Mouse (Mus musculus): Measurements from ENCODE around the gene Cttnbp2nl. TPM values are rescaled to one million over a fixed set of nuclear protein-coding genes. Genes with fewer than 3 reads are reported as not detected.
A peak's percentile ranks its signal among the peaks of the same experiment; 100 is the strongest.

The Cttnbp2nl gene
- polyA plus RNA-seq, 1 experiment from 2014 or later, result 24.3 TPM

DNA sequence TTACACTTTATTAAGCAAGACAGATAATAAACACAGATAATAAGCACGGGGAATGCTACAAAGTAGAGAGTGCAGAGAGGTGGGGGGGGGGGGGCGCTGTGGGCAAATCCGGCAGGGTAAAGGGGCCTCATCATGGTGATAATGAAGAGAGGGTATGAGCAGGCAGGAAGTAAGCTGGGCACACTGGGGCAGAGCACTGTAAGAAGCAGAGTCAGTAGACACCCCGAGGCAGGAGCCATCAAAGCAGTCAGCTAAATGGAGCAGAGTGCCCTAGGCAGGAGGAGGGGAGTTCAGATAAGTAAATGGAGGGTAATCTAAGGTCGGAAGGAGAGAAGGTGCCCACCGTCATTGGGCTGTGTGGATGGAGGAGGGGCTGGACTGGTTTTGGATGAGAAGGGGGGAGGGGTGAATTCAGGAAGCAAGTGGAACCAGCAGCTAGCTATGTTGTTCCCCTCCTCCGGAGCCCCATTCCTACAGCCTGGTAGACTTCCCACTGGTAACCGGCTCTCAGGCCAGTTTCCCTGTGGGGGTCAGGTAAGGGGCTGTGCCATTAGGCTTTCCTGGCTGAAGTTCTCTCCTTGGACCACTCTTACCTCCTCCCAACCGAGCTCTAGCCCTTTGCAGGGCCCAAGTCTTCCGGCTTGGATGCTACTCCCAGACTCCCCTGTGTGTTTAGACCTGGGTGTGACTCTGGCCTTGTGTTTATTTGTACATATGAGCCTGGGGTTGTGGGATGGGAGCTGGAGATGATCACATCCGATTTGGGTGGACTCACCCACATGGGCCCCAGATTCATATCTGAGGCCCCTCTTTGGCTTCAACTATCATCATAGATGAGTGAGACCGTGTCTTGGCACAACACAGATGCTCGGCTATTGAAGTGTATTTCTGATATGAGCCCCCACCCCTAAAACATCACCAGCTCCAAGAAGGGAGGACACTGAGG is 89.3 kb downstream of the Cttnbp2nl start:
- Histone ChIP-seq H3K4me1 (ENCODE audit: control insufficient read depth, insufficient read depth, low read length) (peaks cover 7% of the 10 kb centered on the region; the same call in 1 of the 2 replicates), H3K4me3 (ENCODE audit: low read depth, low read length) (no peak overlapping the region), H3K4me2 (replicated peaks; ENCODE audit: low read depth, low read length) (no peak overlapping the region), H3K9me3 (ENCODE audit: control insufficient read depth, low read depth, low read length) (no peaks in the 10 kb centered on the region), H3K36me3 (ENCODE audit: control insufficient read depth, insufficient read depth, low read length) (no peaks in the 10 kb centered on the region), H3K27ac (ENCODE audit: low read length) (no peak overlapping the region), H3K27me3 (ENCODE audit: control insufficient read depth, insufficient read depth, low read length) (no peaks in the 10 kb centered on the region), H3K9ac (replicated peaks; ENCODE audit: low read depth, low read length) (no peak overlapping the region)
- no peak for ATAC-seq (ENCODE audit: insufficient number of reproducible peaks, insufficient read depth, low FRiP score, low read depth)
- WGBS, result 23% methylated on average over 13 of the region's 13 CpGs

DNA sequence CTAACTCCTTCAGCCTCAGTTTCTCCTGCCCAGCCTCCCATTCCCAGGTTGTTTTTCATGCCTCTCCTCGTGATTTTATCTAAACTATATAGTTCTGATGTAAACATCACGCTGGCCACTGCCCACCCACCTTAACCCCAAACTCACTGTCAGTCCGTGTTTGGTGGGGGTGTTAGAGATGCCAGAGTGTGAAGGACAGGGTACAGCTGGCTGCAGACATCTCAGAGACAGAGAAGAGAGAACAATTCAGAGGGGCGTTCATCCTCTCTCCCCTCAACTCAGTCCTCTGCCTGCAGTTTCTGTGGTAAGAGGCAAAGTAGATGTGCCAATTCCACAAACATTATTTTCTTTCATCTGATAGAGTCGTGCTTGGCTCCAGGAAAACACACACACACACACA is 90.1 kb downstream of the Cttnbp2nl start:
- Histone ChIP-seq H3K27me3 (ENCODE audit: control insufficient read depth, insufficient read depth, low read length) (no peaks in the 10 kb centered on the region), H3K4me3 (ENCODE audit: low read depth, low read length) (no peak overlapping the region; the same call in 1 of the 2 replicates), H3K9me3 (ENCODE audit: control insufficient read depth, low read depth, low read length) (no peaks in the 10 kb centered on the region), H3K9ac (replicated peaks; ENCODE audit: low read depth, low read length) (no peak overlapping the region), H3K36me3 (ENCODE audit: control insufficient read depth, insufficient read depth, low read length) (no peaks in the 10 kb centered on the region), H3K27ac (ENCODE audit: low read length) (no peak overlapping the region; the same call in 1 of the 2 replicates), H3K4me2 (replicated peaks; ENCODE audit: low read depth, low read length) (peak overlapping the region; percentile 67; the same call in 1 of the 2 replicates), H3K4me1 (ENCODE audit: control insufficient read depth, insufficient read depth, low read length) (peaks cover 7% of the 10 kb centered on the region; the same call in 1 of the 2 replicates)
- no peak for ATAC-seq (ENCODE audit: insufficient number of reproducible peaks, insufficient read depth, low FRiP score, low read depth)
- 7% methylated on average over 5 of the region's 5 CpGs for WGBS

- peak overlapping the region; percentile 4; the same call in 1 of the 2 replicates for H3K27ac ChIP-seq (ENCODE audit: low read length)
- H3K27me3 ChIP-seq (ENCODE audit: control insufficient read depth, insufficient read depth, low read length), result no peaks in the 10 kb centered on the region
- 1% methylated on average over 31 of the region's 31 CpGs for WGBS
Measured at GRCm38 (mm10) chr3:104962141-104962611, 90.8 kb downstream of the Cttnbp2nl start.

GRCm38 (mm10) chr3:104961066-104962059 is 91.6 kb downstream of the Cttnbp2nl start, which contains the start of gene Wnt2b:
Wnt2b (minus strand) TSS chr3:104961921.
- Histone ChIP-seq H3K4me3 (ENCODE audit: low read depth, low read length) (peak within 1 kb of the TSS; percentile 42), H3K27ac (ENCODE audit: low read length) (peak within 1 kb of the TSS; percentile 4; the same call in 1 of the 2 replicates), H3K4me2 (replicated peaks; ENCODE audit: low read depth, low read length) (peak within 1 kb of the TSS; percentile 67), H3K9me3 (ENCODE audit: control insufficient read depth, low read depth, low read length) (no peaks in the 10 kb centered on the region), H3K9ac (replicated peaks; ENCODE audit: low read depth, low read length) (peak within 1 kb of the TSS; percentile 14), H3K36me3 (ENCODE audit: control insufficient read depth, insufficient read depth, low read length) (no peaks in the 10 kb centered on the region), H3K27me3 (ENCODE audit: control insufficient read depth, insufficient read depth, low read length) (no peaks in the 10 kb centered on the region), H3K4me1 (ENCODE audit: control insufficient read depth, insufficient read depth, low read length) (peaks cover 7% of the 10 kb centered on the region; the same call in 1 of the 2 replicates)
- peak; percentile 55 for ATAC-seq (ENCODE audit: insufficient number of reproducible peaks, insufficient read depth, low FRiP score, low read depth)
- WGBS, result 1% methylated on average over 71 of the region's 87 CpGs

More at GRCm38 (mm10) chr3:104962141-104962611, 90.8 kb downstream of the Cttnbp2nl start:
- peak overlapping the region; percentile 42 for H3K4me3 ChIP-seq (ENCODE audit: low read depth, low read length)
- ATAC-seq (ENCODE audit: insufficient number of reproducible peaks, insufficient read depth, low FRiP score, low read depth), result peak; percentile 30; the same call in 1 of the 2 replicates
- peak overlapping the region; percentile 67 for H3K4me2 ChIP-seq (replicated peaks; ENCODE audit: low read depth, low read length)
- H3K4me1 ChIP-seq (ENCODE audit: control insufficient read depth, insufficient read depth, low read length), result peaks cover 7% of the 10 kb centered on the region; the same call in 1 of the 2 replicates
- no peaks in the 10 kb centered on the region for H3K36me3 ChIP-seq (ENCODE audit: control insufficient read depth, insufficient read depth, low read length)
- peak overlapping the region; percentile 14; the same call in 1 of the 2 replicates for H3K9ac ChIP-seq (replicated peaks; ENCODE audit: low read depth, low read length)
- no peaks in the 10 kb centered on the region for H3K9me3 ChIP-seq (ENCODE audit: control insufficient read depth, low read depth, low read length)

DNA sequence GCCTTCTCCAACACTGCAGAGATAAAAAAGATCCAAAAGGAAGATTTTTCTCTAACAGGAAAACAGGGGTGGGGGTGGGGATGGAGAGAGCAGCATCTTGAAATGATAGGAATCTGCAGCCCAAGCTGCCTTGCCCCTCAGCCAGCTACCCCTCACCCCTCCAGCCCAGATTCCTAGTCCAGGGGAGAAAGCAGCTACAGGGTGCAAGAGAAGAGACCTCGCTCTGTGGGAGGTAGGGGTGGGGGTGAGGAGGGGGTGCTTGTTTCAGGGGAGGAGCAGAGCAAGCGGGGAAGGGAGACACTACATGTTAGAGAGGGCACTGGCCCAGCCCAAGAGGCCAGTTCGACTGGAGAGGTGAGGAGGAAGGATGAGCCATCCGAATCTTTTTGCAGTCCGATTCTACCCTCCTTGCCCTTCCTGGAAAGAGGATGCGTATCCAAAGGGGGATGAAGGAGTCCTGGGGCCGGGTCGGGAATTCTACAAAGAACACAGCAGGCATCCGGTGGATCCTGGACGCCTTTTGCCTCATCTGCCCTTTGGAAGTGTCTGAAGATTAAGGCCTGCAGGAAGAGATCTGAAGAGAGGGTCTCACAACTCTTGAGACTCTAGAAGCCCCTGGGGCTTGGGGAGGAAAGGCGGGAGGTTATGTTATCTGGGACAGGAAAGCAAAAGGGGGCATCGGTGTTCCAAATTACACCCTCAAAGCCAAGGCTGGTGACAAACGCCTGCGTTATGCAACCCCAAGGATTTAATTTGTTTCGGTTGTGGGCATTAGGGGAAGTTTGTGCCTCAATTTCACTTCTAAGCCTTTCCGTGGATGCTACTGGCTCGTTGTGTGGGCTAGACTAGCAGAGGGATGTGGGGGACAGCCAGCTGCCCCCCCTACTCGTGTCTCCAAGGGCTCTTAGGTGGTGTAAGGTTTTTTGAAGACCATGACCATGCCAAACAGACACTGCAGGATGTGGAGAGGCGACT is 92.6 kb downstream of the Cttnbp2nl start:
- 0 out of 2 replicates have a peak overlapping the region, but pooled peaks have one; percentile 19 for H3K9ac ChIP-seq (replicated peaks; ENCODE audit: low read depth, low read length)
- H3K4me2 ChIP-seq (replicated peaks; ENCODE audit: low read depth, low read length), result peak overlapping the region; percentile 67; the same call in 1 of the 2 replicates
- no peak for ATAC-seq (ENCODE audit: insufficient number of reproducible peaks, insufficient read depth, low FRiP score, low read depth)

GRCm38 (mm10) chr3:104956131-104956581 is 96.8 kb downstream of the Cttnbp2nl start:
- ATAC-seq (ENCODE audit: insufficient number of reproducible peaks, insufficient read depth, low FRiP score, low read depth), result no peak
- no peaks in the 10 kb centered on the region for H3K27me3 ChIP-seq (ENCODE audit: control insufficient read depth, insufficient read depth, low read length)
- 55% methylated on average over 6 of the region's 6 CpGs for WGBS

More for the DNA sequence above, 92.6 kb downstream of the Cttnbp2nl start:
- no peaks in the 10 kb centered on the region for H3K36me3 ChIP-seq (ENCODE audit: control insufficient read depth, insufficient read depth, low read length)
- H3K27me3 ChIP-seq (ENCODE audit: control insufficient read depth, insufficient read depth, low read length), result no peaks in the 10 kb centered on the region
- no peak overlapping the region for H3K27ac ChIP-seq (ENCODE audit: low read length)
- peak overlapping the region; percentile 42; the same call in 1 of the 2 replicates for H3K4me3 ChIP-seq (ENCODE audit: low read depth, low read length)
- peaks cover 13% of the 10 kb centered on the region; the same call in 1 of the 2 replicates for H3K4me1 ChIP-seq (ENCODE audit: control insufficient read depth, insufficient read depth, low read length)
- 18% methylated on average over 19 of the region's 19 CpGs for WGBS
- H3K9me3 ChIP-seq (ENCODE audit: control insufficient read depth, low read depth, low read length), result no peaks in the 10 kb centered on the region

DNA sequence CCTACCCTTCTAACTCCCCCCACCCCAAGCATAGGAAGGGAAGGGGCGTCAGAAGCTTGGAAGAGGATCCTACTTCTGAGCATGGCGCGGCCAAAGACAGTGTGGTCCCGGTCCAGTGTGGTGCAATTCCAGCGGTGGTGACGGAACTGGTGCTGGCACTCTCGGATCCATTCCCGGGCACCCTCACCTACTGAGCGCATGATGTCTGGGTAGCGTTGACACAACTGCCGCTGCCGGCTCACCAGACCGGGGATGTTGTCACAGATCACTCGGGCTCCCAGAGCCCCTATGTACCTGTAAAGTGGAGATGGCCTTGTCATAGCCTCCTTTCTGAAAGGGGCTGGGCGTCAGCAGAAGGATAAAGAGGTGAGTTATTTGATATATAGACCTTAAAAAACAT is 98.4 kb downstream of the Cttnbp2nl start:
- Histone ChIP-seq H3K9ac (replicated peaks; ENCODE audit: low read depth, low read length) (no peak overlapping the region), H3K9me3 (ENCODE audit: control insufficient read depth, low read depth, low read length) (no peaks in the 10 kb centered on the region), H3K4me3 (ENCODE audit: low read depth, low read length) (no peak overlapping the region), H3K27me3 (ENCODE audit: control insufficient read depth, insufficient read depth, low read length) (no peaks in the 10 kb centered on the region), H3K36me3 (ENCODE audit: control insufficient read depth, insufficient read depth, low read length) (peaks cover 24% of the 10 kb centered on the region; the same call in 1 of the 2 replicates), H3K27ac (ENCODE audit: low read length) (no peak overlapping the region), H3K4me2 (replicated peaks; ENCODE audit: low read depth, low read length) (no peak overlapping the region), H3K4me1 (ENCODE audit: control insufficient read depth, insufficient read depth, low read length) (0 out of 2 replicates have a peak, but pooled peaks cover 6% of the 10 kb centered on the region)
- whole genome bisulfite sequencing, result 97% methylated on average over 15 of the region's 15 CpGs
- ATAC-seq (ENCODE audit: insufficient number of reproducible peaks, insufficient read depth, low FRiP score, low read depth), result no peak

More at GRCm38 (mm10) chr3:104956131-104956581, 96.8 kb downstream of the Cttnbp2nl start:
- Histone ChIP-seq H3K4me1 (ENCODE audit: control insufficient read depth, insufficient read depth, low read length) (0 out of 2 replicates have a peak, but pooled peaks cover 6% of the 10 kb centered on the region), H3K4me3 (ENCODE audit: low read depth, low read length) (no peak overlapping the region), H3K9me3 (ENCODE audit: control insufficient read depth, low read depth, low read length) (no peaks in the 10 kb centered on the region), H3K4me2 (replicated peaks; ENCODE audit: low read depth, low read length) (no peak overlapping the region), H3K27ac (ENCODE audit: low read length) (no peak overlapping the region), H3K9ac (replicated peaks; ENCODE audit: low read depth, low read length) (no peak overlapping the region), H3K36me3 (ENCODE audit: control insufficient read depth, insufficient read depth, low read length) (peaks cover 20% of the 10 kb centered on the region; the same call in 1 of the 2 replicates)
